Mouse (Mus musculus): Measurements from ENCODE around the gene Mamdc4. TPM values are rescaled to one million over a fixed set of nuclear protein-coding genes. Genes with fewer than 3 reads are reported as not detected.

Mamdc4 gene
- polyA plus RNA-seq, 1 experiment: 2.2 TPM

DNA sequence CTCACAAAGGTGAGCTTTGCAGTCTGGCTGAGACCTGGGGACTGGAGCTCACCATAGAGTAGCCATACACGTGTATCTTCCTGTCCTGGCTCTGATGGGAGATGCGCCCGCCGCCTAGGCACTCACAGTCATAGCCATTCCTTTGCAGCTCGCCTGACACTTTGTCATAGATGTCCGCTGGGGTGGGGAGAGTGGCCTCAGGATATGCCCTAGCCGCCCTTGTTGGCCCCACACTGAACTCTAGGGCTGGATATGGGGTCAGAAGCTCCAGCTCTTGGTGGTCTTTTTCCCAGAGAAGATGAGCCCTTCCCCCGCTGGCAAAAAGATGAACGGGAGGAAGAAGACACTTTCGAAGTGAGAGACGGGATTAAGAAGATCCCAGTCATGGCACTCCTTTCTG lies 509 bp downstream of the Mamdc4 start:
- no peak for DNase-seq (ENCODE audit: low read depth in 1 of 2, low spot score in 2 of 2)
- Histone ChIP-seq H3K27ac (ENCODE audit: insufficient read depth, low read length) (no peak overlapping the region), H3K4me3 (ENCODE audit: extremely low read depth, insufficient read depth, insufficient read length) (peak overlapping the region; percentile 75; the same call in 1 of the 2 replicates), H3K27me3 (ENCODE audit: control insufficient read depth, insufficient read depth, low read length) (peaks cover 18% of the 10 kb centered on the region), H3K36me3 (ENCODE audit: control insufficient read depth, insufficient read depth, low read length) (no peaks in the 10 kb centered on the region), H3K4me1 (ENCODE audit: control insufficient read depth, insufficient read depth, insufficient read length) (peaks cover 28% of the 10 kb centered on the region)
- 26% methylated on average over 11 of the region's 11 CpGs for WGBS
- TF ChIP-seq CTCF (IDR thresholded peaks at IDR 0.05; ENCODE audit: extremely low read depth, insufficient read depth, insufficient read length, insufficient replicate concordance) (no peak), POLR2A (IDR thresholded peaks at IDR 0.05; ENCODE audit: low read depth, low read length) (no peak)

DNA sequence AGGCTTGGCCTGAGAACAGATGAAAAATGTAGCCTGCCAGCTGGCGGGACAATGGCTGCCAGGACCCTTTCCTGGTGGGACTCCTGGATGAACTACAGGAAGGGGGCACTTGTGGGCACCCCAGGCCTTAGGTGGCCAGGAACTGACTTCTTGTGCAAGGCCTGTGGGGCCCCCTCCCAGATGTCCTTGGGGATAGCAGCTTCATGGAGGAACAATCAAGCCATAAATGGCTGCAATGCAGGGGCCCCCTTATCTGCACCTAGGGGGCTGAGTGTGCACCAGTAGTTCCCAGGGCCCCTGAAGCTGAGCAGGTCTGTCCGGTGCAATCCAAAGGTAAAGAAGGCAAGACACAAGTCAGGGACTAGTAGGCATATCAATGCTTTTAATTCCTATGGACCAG lies 1.6 kb downstream of the Mamdc4 start:
- TF ChIP-seq POLR2A (IDR thresholded peaks at IDR 0.05; ENCODE audit: low read depth, low read length) (no peak), CTCF (IDR thresholded peaks at IDR 0.05; ENCODE audit: extremely low read depth, insufficient read depth, insufficient read length, insufficient replicate concordance) (no peak)
- peaks cover 8% of the 10 kb centered on the region for H3K27me3 ChIP-seq (ENCODE audit: control insufficient read depth, insufficient read depth, low read length)
- WGBS: 91% methylated on average over 2 of the region's 2 CpGs
- no peak overlapping the region for H3K27ac ChIP-seq (ENCODE audit: insufficient read depth, low read length)
- H3K4me3 ChIP-seq (ENCODE audit: extremely low read depth, insufficient read depth, insufficient read length): no peak overlapping the region
- DNase-seq (ENCODE audit: low read depth in 1 of 2, low spot score in 2 of 2): no peak
- H3K36me3 ChIP-seq (ENCODE audit: control insufficient read depth, insufficient read depth, low read length): no peaks in the 10 kb centered on the region
- H3K4me1 ChIP-seq (ENCODE audit: control insufficient read depth, insufficient read depth, insufficient read length): peaks cover 20% of the 10 kb centered on the region

DNA sequence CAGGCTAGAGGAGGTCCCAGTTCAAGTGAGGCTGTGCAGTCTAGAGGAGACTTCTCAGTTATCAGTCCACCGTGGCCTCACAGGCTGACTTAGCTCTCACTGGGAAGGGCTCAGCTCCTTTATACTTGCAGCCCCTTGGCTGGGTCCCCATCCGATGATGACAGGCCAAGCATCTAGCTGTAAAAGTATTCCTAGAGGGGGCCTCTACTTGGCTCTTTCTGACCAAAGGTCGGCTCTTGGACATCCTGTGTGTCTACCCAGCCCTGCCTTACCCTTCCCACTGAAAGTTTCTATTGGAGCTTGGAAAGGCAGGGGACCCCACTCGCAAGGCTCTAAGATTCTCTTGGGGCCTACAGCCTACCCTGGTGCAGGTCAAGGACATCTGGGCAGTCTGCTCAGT lies 3.4 kb downstream of the Mamdc4 start:
- DNase-seq (ENCODE audit: low read depth in 1 of 2, low spot score in 2 of 2): no peak
- peaks cover 10% of the 10 kb centered on the region; the same call in 1 of the 2 replicates for H3K4me1 ChIP-seq (ENCODE audit: control insufficient read depth, insufficient read depth, insufficient read length)
- no peak overlapping the region for H3K27ac ChIP-seq (ENCODE audit: insufficient read depth, low read length)
- no peaks in the 10 kb centered on the region for H3K27me3 ChIP-seq (ENCODE audit: control insufficient read depth, insufficient read depth, low read length)
- no peaks in the 10 kb centered on the region for H3K36me3 ChIP-seq (ENCODE audit: control insufficient read depth, insufficient read depth, low read length)
- TF ChIP-seq POLR2A (IDR thresholded peaks at IDR 0.05; ENCODE audit: low read depth, low read length): no peak
- H3K4me3 ChIP-seq (ENCODE audit: extremely low read depth, insufficient read depth, insufficient read length): no peak overlapping the region
- WGBS: 83% methylated on average over 4 of the region's 4 CpGs

DNA sequence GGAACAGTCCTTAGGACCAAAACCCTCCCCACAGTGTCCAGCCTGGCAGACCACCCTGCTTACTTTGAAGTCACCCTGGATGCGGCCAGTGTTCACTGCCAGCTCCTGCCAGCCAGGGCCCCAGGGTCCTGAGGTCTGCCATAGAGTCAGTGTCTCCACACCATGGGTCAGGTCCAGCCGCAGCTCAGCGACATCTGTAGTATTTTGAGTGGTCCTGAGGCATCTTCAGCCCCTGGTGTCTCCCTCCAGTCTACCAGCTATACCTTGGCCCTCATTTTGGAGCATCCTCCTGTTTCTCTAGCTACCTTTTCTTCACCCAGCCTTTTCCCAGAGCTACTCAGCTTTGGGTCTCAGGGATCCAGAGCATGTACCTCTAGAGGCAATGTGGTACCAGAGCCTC lies 5.3 kb downstream of the Mamdc4 start:
- Histone ChIP-seq H3K27me3 (ENCODE audit: control insufficient read depth, insufficient read depth, low read length) (no peaks in the 10 kb centered on the region), H3K4me1 (ENCODE audit: control insufficient read depth, insufficient read depth, insufficient read length) (peaks cover 4% of the 10 kb centered on the region; the same call in 1 of the 2 replicates), H3K27ac (ENCODE audit: insufficient read depth, low read length) (no peak overlapping the region), H3K36me3 (ENCODE audit: control insufficient read depth, insufficient read depth, low read length) (0 out of 2 replicates have a peak, but pooled peaks cover 2% of the 10 kb centered on the region), H3K4me3 (ENCODE audit: extremely low read depth, insufficient read depth, insufficient read length) (no peak overlapping the region)
- DNase-seq (ENCODE audit: low read depth in 1 of 2, low spot score in 2 of 2): no peak
- 96% methylated on average over 3 of the region's 3 CpGs for WGBS
- TF ChIP-seq CTCF (IDR thresholded peaks at IDR 0.05; ENCODE audit: extremely low read depth, insufficient read depth, insufficient read length, insufficient replicate concordance): no peak
- no peak for TF ChIP-seq POLR2A (IDR thresholded peaks at IDR 0.05; ENCODE audit: low read depth, low read length)

DNA sequence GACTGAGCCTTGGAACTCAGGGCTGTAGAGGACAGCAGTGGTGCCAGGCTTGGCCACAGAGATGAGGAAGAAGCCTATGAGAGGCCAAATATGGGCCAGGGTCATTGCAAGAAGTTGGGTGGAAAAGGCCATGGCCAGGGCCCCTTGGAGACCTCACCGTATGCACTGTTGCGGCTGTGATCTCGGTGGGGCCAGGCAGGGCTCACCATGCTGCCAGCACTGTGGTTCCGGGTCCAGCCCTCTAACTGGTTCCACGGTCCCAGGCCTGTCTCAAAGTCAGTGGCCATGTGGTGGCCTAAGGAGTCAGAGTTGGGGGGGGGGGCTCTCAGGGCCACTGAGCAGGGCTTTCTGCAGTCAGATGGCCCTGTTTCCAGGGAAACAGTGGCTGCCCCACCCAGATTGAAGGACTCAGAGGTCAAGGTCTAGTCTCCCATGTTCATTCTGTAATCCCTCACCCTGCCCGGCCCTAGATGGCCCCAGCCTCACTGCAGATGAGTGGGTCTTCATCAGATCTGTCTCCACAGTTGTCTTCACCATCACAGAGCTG lies 6.1 kb downstream of the Mamdc4 start:
- no peak for TF ChIP-seq POLR2A (IDR thresholded peaks at IDR 0.05; ENCODE audit: low read depth, low read length)
- TF ChIP-seq CTCF (IDR thresholded peaks at IDR 0.05; ENCODE audit: extremely low read depth, insufficient read depth, insufficient read length, insufficient replicate concordance): no peak
- no peak for DNase-seq (ENCODE audit: low read depth in 1 of 2, low spot score in 2 of 2)
- Histone ChIP-seq H3K36me3 (ENCODE audit: control insufficient read depth, insufficient read depth, low read length) (peaks cover 6% of the 10 kb centered on the region; the same call in 1 of the 2 replicates), H3K27me3 (ENCODE audit: control insufficient read depth, insufficient read depth, low read length) (no peaks in the 10 kb centered on the region), H3K4me1 (ENCODE audit: control insufficient read depth, insufficient read depth, insufficient read length) (no peaks in the 10 kb centered on the region), H3K27ac (ENCODE audit: insufficient read depth, low read length) (no peak overlapping the region), H3K4me3 (ENCODE audit: extremely low read depth, insufficient read depth, insufficient read length) (no peak overlapping the region)
- 97% methylated on average over 6 of the region's 6 CpGs for WGBS

DNA sequence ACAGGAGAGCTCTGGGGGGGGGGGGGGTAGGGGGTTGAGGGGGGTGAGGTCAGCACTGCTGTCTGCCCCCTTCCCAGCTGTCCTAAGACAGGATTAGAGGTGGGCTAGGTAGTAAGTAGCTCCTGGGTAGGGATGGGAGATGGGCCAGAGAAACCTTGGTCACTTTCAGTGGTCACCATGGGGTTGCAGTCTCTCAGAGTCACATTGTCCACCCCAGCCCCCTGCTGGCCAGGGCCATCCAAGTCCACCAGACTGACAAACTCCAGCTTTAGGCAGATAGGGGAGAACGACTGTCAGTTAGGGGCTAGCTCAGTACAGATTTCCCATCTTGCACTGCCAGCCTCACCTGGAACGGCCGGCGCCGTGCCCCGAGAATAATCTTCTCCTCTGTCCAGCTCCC lies 8.1 kb downstream of the Mamdc4 start:
- WGBS: 94% methylated on average over 6 of the region's 6 CpGs
- TF ChIP-seq CTCF (IDR thresholded peaks at IDR 0.05; ENCODE audit: extremely low read depth, insufficient read depth, insufficient read length, insufficient replicate concordance) (no peak), POLR2A (IDR thresholded peaks at IDR 0.05; ENCODE audit: low read depth, low read length) (no peak)
- Histone ChIP-seq H3K36me3 (ENCODE audit: control insufficient read depth, insufficient read depth, low read length) (peaks cover 22% of the 10 kb centered on the region), H3K4me3 (ENCODE audit: extremely low read depth, insufficient read depth, insufficient read length) (no peak overlapping the region), H3K4me1 (ENCODE audit: control insufficient read depth, insufficient read depth, insufficient read length) (no peaks in the 10 kb centered on the region), H3K27ac (ENCODE audit: insufficient read depth, low read length) (no peak overlapping the region), H3K27me3 (ENCODE audit: control insufficient read depth, insufficient read depth, low read length) (no peaks in the 10 kb centered on the region)
- no peak for DNase-seq (ENCODE audit: low read depth in 1 of 2, low spot score in 2 of 2)

DNA sequence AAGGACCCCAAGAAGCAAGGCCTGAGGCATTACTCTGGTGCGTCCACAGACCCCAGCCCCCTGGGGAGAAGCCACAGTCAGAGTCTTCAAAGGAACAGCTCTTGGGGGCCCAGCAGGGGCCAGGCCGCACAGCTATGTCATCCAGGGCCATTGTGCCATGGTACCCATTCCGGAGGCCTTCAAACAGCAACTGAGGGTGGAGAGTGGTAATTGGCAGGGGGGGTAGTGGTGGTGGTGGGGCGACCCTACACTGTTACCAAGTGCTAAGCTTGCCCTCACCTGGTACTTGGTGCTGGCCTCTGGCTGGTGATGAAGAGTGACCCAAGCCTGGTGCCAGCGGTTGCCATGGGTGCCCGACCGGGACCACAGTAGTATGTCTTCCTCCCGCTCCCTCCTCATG lies 8.9 kb downstream of the Mamdc4 start:
- Histone ChIP-seq H3K4me3 (ENCODE audit: extremely low read depth, insufficient read depth, insufficient read length) (no peak overlapping the region), H3K36me3 (ENCODE audit: control insufficient read depth, insufficient read depth, low read length) (peaks cover 26% of the 10 kb centered on the region), H3K27ac (ENCODE audit: insufficient read depth, low read length) (no peak overlapping the region), H3K4me1 (ENCODE audit: control insufficient read depth, insufficient read depth, insufficient read length) (no peaks in the 10 kb centered on the region), H3K27me3 (ENCODE audit: control insufficient read depth, insufficient read depth, low read length) (no peaks in the 10 kb centered on the region)
- no peak for DNase-seq (ENCODE audit: low read depth in 1 of 2, low spot score in 2 of 2)
- no peak for TF ChIP-seq POLR2A (IDR thresholded peaks at IDR 0.05; ENCODE audit: low read depth, low read length)
- TF ChIP-seq CTCF (IDR thresholded peaks at IDR 0.05; ENCODE audit: extremely low read depth, insufficient read depth, insufficient read length, insufficient replicate concordance): no peak
- 93% methylated on average over 8 of the region's 8 CpGs for WGBS
